Mouse (Mus musculus): ENCODE measurements around the gene Rfc4. TPM values are rescaled to one million over a fixed set of nuclear protein-coding genes. Genes with fewer than 3 reads are reported as not detected.

The Rfc4 gene
- polyA plus RNA-seq, 1 experiment from 2014 or later, result 59.4 TPM

GRCm38 (mm10) chr16:23145211-23145610 is 17.7 kb upstream of the Rfc4 start:
- Histone ChIP-seq H3K36me3 (replicated peaks; ENCODE audit: insufficient read depth, low read length) (no peaks in the 10 kb centered on the region), H3K27ac (ENCODE audit: low read depth) (no peak overlapping the region), H3K4me1 (ENCODE audit: insufficient read depth) (peaks cover 15% of the 10 kb centered on the region), H3K9ac (replicated peaks) (no peak overlapping the region), H3K4me2 (ENCODE audit: low read depth, low read length) (no peak overlapping the region), H3K27me3 (ENCODE audit: insufficient read depth, low read length) (no peaks in the 10 kb centered on the region), H3K9me3 (ENCODE audit: low read length) (no peaks in the 10 kb centered on the region), H3K4me3 (ENCODE audit: low read depth, low read length) (no peak overlapping the region)
- 69% methylated on average over 5 of the region's 5 CpGs for WGBS (ENCODE audit: insufficient replicate concordance)
- no peak for ATAC-seq
- TF ChIP-seq EP300 (IDR thresholded peaks at IDR 0.05; ENCODE audit: low read depth), result no peak
- DNase-seq, result no peak

GRCm38 (mm10) chr16:23144326-23144725 is 16.8 kb upstream of the Rfc4 start:
- Histone ChIP-seq H3K9ac (replicated peaks) (no peak overlapping the region), H3K27ac (ENCODE audit: low read depth) (peak overlapping the region; percentile 75), H3K4me2 (ENCODE audit: low read depth, low read length) (no peak overlapping the region), H3K36me3 (replicated peaks; ENCODE audit: insufficient read depth, low read length) (no peaks in the 10 kb centered on the region), H3K4me1 (ENCODE audit: insufficient read depth) (peaks cover 11% of the 10 kb centered on the region), H3K4me3 (ENCODE audit: low read depth, low read length) (no peak overlapping the region), H3K27me3 (ENCODE audit: insufficient read depth, low read length) (no peaks in the 10 kb centered on the region), H3K9me3 (ENCODE audit: low read length) (no peaks in the 10 kb centered on the region)
- DNase-seq, result peak; percentile 60
- 27% methylated on average over 7 of the region's 7 CpGs for WGBS (ENCODE audit: insufficient replicate concordance)
- TF ChIP-seq EP300 (IDR thresholded peaks at IDR 0.05; ENCODE audit: low read depth), result peak; percentile 64; the same call in 1 of the 2 replicates
- no peak for TF ChIP-seq CTCF (IDR thresholded peaks at IDR 0.05; ENCODE audit: low read depth)
- ATAC-seq, result peak; percentile 95

- H3K4me3 ChIP-seq (ENCODE audit: low read depth, low read length), result no peak overlapping the region
- no peaks in the 10 kb centered on the region for H3K36me3 ChIP-seq (replicated peaks; ENCODE audit: insufficient read depth, low read length)
- TF ChIP-seq CTCF (IDR thresholded peaks at IDR 0.05; ENCODE audit: low read depth) (no peak), EP300 (IDR thresholded peaks at IDR 0.05; ENCODE audit: low read depth) (no peak)
- WGBS (ENCODE audit: insufficient replicate concordance), result 81% methylated on average over 3 of the region's 3 CpGs
- peaks cover 11% of the 10 kb centered on the region for H3K4me1 ChIP-seq (ENCODE audit: insufficient read depth)
- no peak overlapping the region for H3K4me2 ChIP-seq (ENCODE audit: low read depth, low read length)
- H3K9me3 ChIP-seq (ENCODE audit: low read length), result no peaks in the 10 kb centered on the region
- no peaks in the 10 kb centered on the region for H3K27me3 ChIP-seq (ENCODE audit: insufficient read depth, low read length)
- ATAC-seq, result no peak
- no peak for DNase-seq
- H3K9ac ChIP-seq (replicated peaks), result no peak overlapping the region
- no peak overlapping the region for H3K27ac ChIP-seq (ENCODE audit: low read depth)
Measured at GRCm38 (mm10) chr16:23140911-23141310, 13.4 kb upstream of the Rfc4 start.

- no peak for TF ChIP-seq EP300 (IDR thresholded peaks at IDR 0.05; ENCODE audit: low read depth)
- TF ChIP-seq CTCF (IDR thresholded peaks at IDR 0.05; ENCODE audit: low read depth), result no peak
- ATAC-seq, result no peak
Measured at GRCm38 (mm10) chr16:23136406-23136970, 9.0 kb upstream of the Rfc4 start.

GRCm38 (mm10) chr16:23135421-23136149 is 8.0 kb upstream of the Rfc4 start:
- no peaks in the 10 kb centered on the region for H3K27me3 ChIP-seq (ENCODE audit: insufficient read depth, low read length)
- TF ChIP-seq EP300 (IDR thresholded peaks at IDR 0.05; ENCODE audit: low read depth) (no peak), CTCF (IDR thresholded peaks at IDR 0.05; ENCODE audit: low read depth) (peak; percentile 87)
- H3K4me1 ChIP-seq (ENCODE audit: insufficient read depth), result no peaks in the 10 kb centered on the region
- H3K27ac ChIP-seq (ENCODE audit: low read depth), result no peak overlapping the region
- DNase-seq (no peak), ATAC-seq (peak; percentile 33; the same call in 1 of the 2 replicates)
- no peak overlapping the region for H3K9ac ChIP-seq (replicated peaks)
- 20% methylated on average over 11 of the region's 11 CpGs for WGBS (ENCODE audit: insufficient replicate concordance)
- H3K4me2 ChIP-seq (ENCODE audit: low read depth, low read length), result no peak overlapping the region
- no peaks in the 10 kb centered on the region for H3K36me3 ChIP-seq (replicated peaks; ENCODE audit: insufficient read depth, low read length)
- H3K4me3 ChIP-seq (ENCODE audit: low read depth, low read length), result no peak overlapping the region
- H3K9me3 ChIP-seq (ENCODE audit: low read length), result no peaks in the 10 kb centered on the region

More at GRCm38 (mm10) chr16:23136406-23136970, 9.0 kb upstream of the Rfc4 start:
- Histone ChIP-seq H3K4me3 (ENCODE audit: low read depth, low read length) (no peak overlapping the region), H3K9me3 (ENCODE audit: low read length) (no peaks in the 10 kb centered on the region), H3K4me2 (ENCODE audit: low read depth, low read length) (no peak overlapping the region), H3K4me1 (ENCODE audit: insufficient read depth) (no peaks in the 10 kb centered on the region), H3K36me3 (replicated peaks; ENCODE audit: insufficient read depth, low read length) (no peaks in the 10 kb centered on the region), H3K9ac (replicated peaks) (no peak overlapping the region), H3K27me3 (ENCODE audit: insufficient read depth, low read length) (no peaks in the 10 kb centered on the region), H3K27ac (ENCODE audit: low read depth) (no peak overlapping the region)
- 37% methylated on average over 4 of the region's 4 CpGs for WGBS (ENCODE audit: insufficient replicate concordance)
- DNase-seq, result no peak

GRCm38 (mm10) chr16:23132336-23132735 is 4.8 kb upstream of the Rfc4 start:
- H3K4me2 ChIP-seq (ENCODE audit: low read depth, low read length), result no peak overlapping the region
- DNase-seq (no peak), ATAC-seq (no peak)
- peaks cover 6% of the 10 kb centered on the region for H3K4me1 ChIP-seq (ENCODE audit: insufficient read depth)
- no peak for TF ChIP-seq EP300 (IDR thresholded peaks at IDR 0.05; ENCODE audit: low read depth)
- TF ChIP-seq CTCF (IDR thresholded peaks at IDR 0.05; ENCODE audit: low read depth), result no peak
- 79% methylated on average over 1 of the region's 1 CpGs for WGBS (ENCODE audit: insufficient replicate concordance)
- H3K9ac ChIP-seq (replicated peaks), result no peak overlapping the region
- H3K4me3 ChIP-seq (ENCODE audit: low read depth, low read length), result no peak overlapping the region
- no peaks in the 10 kb centered on the region for H3K27me3 ChIP-seq (ENCODE audit: insufficient read depth, low read length)
- no peaks in the 10 kb centered on the region for H3K9me3 ChIP-seq (ENCODE audit: low read length)
- H3K36me3 ChIP-seq (replicated peaks; ENCODE audit: insufficient read depth, low read length), result no peaks in the 10 kb centered on the region
- H3K27ac ChIP-seq (ENCODE audit: low read depth), result no peak overlapping the region

All from liver, postnatal 0 days (tissue).